Mouse (Mus musculus) megakaryocyte, embryonic 14.5 days (primary cell): ENCODE measurements around the gene Gm8369.
"Not testable (repeated sequence)": the region's sequence is repeated elsewhere in the genome, so short reads cannot be mapped to it uniquely, and the experiment has no call there.

Source experiments
- FLI1 ChIP-seq: IDR thresholded peaks from 2 replicates; pipeline ENCODE4 v1.6.1; 2012; ENCODE audit warnings: low read length, inconsistent platforms, mixed read lengths
- GATA1 ChIP-seq: IDR thresholded peaks from 3 replicates; pipeline ENCODE4 v1.6.1; 2012; ENCODE audit warnings: mixed read lengths, low read length, inconsistent platforms, borderline replicate concordance

GRCm38 (mm10) chr19:11544383-11544782 lies 58.6 kb downstream of the Gm8369 start:
- TF ChIP-seq GATA1, FLI1: not testable (repeated sequence)
